Mouse (Mus musculus) common myeloid progenitor, adult 5-6 weeks (primary cell): ENCODE data around the gene Tgfbr3. TPM values are rescaled to one million over a fixed set of nuclear protein-coding genes. Genes with fewer than 3 reads are reported as not detected.

Experiments used
- ATAC-seq: replicated peaks from 2 replicates; pipeline ENCODE4 v1.8.0; 2016; ENCODE audit warnings: low read depth, mild to moderate bottlenecking, moderate TSS enrichment, inconsistent platforms; ENCODE audit not compliant: poor library complexity, severe bottlenecking
- total RNA-seq: library from RNA; stranded (forward); fragments of 200-1000, 187-1606 nt; gene quantifications from 2 replicates; pipeline ENCODE4 v1.2.3, GENCODE M21; 2017

Gene Tgfbr3
- total RNA-seq, 1 experiment from 2014 or later: 21.3 TPM

- no peak for ATAC-seq
Measured at GRCm38 (mm10) chr5:107122622-107123021, 166.8 kb downstream of the Tgfbr3 start.

- peak; percentile 86 for ATAC-seq
Measured at GRCm38 (mm10) chr5:107121086-107121485, 168.3 kb downstream of the Tgfbr3 start.

DNA sequence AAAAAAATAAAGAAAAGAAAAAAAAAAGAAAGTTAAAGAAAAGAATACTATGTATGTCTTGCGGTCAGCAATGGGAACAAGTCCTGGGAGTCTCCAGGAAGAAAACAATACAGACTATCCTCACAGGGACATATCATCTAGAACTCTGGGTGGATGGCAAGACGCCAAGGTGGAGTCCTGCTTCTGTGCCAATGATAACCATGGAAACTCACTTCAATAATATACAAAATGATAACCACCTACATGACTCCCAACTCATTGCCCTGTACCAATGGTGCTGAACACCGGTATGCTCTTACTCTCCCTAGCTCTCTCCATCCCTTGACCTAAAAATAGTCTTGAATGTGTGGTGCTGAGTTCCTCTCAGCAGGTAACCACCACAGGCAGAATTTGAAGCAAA lies 168.8 kb downstream of the Tgfbr3 start:
- 0 out of 2 replicates have a peak, but pooled peaks have one; percentile 29 for ATAC-seq

- ATAC-seq: no peak
Measured at GRCm38 (mm10) chr5:107119896-107120295, 169.5 kb downstream of the Tgfbr3 start.

GRCm38 (mm10) chr5:107116821-107117220 lies 172.6 kb downstream of the Tgfbr3 start:
- no peak for ATAC-seq

DNA sequence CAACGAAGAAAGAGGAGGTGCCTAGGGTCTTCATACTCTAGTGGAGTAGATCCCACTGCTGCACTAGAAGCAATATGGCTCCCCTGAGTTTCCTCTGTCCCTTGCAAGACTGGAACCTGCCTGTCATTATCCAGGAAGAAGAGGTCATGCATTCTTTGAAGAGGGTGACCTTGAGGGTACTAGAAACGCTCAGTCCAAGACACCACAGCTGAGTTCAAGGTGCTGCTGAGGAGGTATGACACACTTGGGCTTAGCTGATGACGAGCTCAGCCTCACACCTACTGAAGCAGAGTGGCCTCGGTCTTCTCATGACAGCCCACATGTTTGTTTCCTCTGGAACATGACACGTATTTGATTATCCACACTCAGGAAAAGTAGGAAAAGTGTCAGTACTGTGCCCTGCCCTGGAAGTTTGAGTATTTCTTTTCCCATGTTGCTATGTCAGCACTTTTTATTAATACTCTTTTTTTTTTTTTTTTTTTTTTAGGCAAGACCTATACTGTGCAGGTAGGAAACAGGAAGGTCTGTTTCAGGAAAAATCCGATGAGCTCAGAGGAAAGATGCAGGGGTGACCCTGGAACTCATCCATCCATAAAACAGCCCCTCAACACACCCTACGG lies 176.7 kb downstream of the Tgfbr3 start:
- no peak for ATAC-seq

DNA sequence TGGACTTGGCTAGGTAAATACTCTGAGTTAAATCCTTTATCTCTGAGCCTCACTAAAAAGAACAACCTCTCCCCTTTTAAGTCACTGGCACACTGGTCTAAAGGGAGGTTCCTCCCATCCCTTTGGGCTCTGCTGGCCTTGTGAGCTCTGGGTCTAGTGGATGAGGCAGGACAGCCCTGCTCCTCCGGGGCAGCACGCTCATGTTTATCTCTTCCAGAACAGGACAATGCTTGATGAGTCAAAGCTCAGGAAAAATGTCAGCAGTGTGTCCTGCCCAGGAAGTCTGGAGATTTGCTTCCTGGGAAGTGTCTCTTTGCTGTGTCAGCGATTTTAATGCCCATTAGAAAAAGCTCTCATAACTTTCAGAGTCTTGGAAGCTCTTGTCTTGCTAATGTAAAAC lies 177.6 kb downstream of the Tgfbr3 start:
- no peak for ATAC-seq

DNA sequence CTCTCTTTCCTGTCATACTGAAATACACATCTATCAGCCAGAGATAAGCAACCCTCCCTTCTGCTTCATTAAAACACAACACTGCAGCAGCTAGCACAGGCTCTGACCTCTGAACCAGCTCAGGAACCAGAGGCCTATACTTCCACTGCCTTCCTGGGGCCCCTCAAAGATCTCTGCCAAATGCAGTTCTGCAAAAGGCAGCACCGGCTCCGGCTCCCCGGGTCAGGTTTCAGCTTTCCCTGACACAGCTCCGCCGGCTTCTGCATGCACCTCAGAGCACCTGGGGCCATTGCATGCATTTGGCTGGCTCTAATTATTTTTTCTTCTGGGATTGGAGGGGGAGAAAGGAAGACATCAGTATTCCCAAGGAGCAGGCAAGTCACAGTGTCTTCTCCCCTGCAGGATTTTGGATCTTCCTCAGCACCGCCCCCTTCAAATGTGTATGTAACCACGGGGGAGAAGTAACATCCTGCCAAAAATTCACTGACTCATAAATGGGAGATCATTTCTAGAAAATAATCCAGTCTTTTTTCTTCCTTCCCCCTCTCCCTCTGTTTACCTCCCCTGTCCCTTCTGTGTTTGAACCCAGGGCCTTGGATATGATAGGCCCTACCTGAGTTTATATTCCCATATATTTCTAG lies 178.4 kb downstream of the Tgfbr3 start:
- ATAC-seq: no peak

GRCm38 (mm10) chr5:107110089-107110879 lies 179.1 kb downstream of the Tgfbr3 start:
- no peak for ATAC-seq

DNA sequence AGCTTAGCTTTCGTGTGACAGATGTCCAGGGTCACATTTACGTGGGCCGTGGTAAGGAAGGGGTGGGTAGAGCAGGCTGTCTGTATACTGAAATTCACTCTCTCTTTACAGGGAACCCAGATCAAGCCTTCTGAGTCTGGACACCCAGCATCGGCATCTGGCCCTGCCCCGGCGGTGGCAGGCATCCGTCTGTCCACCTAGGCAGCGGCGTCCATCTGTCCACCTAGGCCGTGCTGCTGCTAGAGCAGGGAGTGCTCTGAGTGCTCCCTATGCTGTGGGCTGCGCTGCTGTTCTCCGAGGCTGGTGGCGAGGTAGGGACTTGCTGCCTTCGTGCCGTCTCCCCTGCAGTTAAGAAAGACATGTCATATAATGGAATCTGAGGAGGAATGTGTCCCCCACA lies 180.0 kb downstream of the Tgfbr3 start:
- no peak; the same call in 1 of the 2 replicates for ATAC-seq

GRCm38 (mm10) chr5:107106793-107107192 lies 182.6 kb downstream of the Tgfbr3 start:
- ATAC-seq: no peak

DNA sequence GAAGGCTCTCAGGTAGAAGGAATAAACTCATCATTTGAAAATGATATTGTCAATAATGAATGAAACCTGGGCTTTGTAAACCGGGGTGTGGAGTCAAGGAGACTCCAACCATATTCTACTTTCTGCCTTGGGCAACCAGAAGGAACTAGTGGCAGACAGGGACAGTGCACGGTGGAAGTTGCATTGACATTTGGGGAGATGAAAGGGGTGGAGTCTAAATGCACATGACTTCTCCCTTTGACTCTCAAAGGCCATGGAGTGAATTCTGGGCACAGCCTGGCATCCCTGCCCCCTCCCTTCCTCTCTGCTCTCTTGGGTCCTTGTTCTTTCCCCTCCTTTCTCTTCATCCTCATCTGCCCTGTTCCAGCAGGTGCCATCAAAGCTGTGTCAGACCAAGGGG lies 183.3 kb downstream of the Tgfbr3 start:
- ATAC-seq: no peak; the same call in 1 of the 2 replicates

GRCm38 (mm10) chr5:107103591-107103990 lies 185.8 kb downstream of the Tgfbr3 start:
- no peak for ATAC-seq

GRCm38 (mm10) chr5:107102916-107103315 lies 186.5 kb downstream of the Tgfbr3 start:
- no peak for ATAC-seq

GRCm38 (mm10) chr5:107101684-107102083 lies 187.7 kb downstream of the Tgfbr3 start:
- no peak for ATAC-seq

DNA sequence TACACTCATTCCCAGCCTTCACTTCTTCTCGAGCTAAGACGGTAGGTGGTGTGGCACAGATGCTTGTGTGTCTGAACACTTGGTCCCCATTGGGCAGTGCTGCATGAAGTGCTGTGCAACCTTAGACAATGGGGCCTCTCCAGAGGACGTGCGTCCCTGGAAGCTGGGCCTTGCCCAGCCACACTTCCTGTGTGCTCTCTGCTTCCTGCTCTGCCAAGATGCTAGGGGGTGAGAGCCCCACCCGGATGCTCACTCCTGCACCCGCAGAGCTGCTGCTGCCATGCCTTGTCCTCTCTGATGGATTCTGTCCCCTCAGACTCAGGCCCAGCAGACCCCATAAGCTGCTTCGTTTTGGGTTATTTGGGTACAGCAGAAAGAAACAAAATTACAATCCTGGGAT lies 188.3 kb downstream of the Tgfbr3 start:
- ATAC-seq: peak; percentile 75

- ATAC-seq: no peak
Measured at GRCm38 (mm10) chr5:107099634-107100033, 189.8 kb downstream of the Tgfbr3 start.

DNA sequence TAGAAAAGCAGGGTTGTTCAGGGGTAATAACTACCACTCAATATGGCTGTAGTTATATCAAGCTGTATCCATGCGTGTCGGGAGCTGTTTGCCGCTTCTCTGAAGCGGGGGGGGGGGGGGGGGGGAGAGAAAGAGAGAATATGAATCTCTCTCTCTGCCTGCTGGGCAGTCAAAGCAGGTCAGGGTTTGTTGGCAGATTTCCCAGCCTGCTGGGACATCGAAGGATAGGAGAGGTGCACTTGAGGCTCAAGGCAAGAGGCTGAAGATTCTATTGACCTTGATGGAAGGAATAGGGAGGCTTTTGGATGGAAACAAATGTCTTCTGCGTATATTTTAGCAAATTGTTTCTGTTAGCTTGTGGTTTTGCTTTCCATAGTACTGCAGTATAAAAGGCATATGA lies 190.4 kb downstream of the Tgfbr3 start:
- ATAC-seq: no peak

GRCm38 (mm10) chr5:107098007-107098406 lies 191.4 kb downstream of the Tgfbr3 start:
- ATAC-seq: no peak

- ATAC-seq: no peak
Measured at GRCm38 (mm10) chr5:107097314-107097713, 192.1 kb downstream of the Tgfbr3 start.

- no peak for ATAC-seq
Measured at GRCm38 (mm10) chr5:107094233-107094632, 195.2 kb downstream of the Tgfbr3 start.
